Mouse (Mus musculus): ENCODE measurements around the gene Shc4. TPM values are rescaled to one million over a fixed set of nuclear protein-coding genes. Genes with fewer than 3 reads are reported as not detected.

The Shc4 gene
- total and polyA plus RNA-seq, 3 experiments: 0.14 to 1.0 (median 0.83) TPM

DNA sequence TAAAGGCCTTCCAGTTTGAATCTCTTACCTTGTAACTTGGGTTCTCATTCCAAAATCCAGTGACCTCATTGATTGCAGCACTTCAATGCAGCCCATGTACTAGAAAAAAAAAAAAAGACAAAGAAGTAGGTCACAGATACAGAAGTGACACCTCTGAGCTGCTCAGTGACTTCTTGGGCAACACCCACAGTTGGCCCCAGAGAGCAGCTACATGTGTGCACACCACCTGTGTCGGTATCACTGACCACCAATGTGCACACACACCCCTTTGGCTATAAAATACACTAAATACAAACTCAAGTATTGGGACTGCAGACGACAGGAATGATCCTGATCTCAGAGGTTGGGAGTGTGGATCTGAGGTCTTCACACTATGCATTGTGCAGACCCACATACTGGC is 29.1 kb downstream of the Shc4 start:
- ATAC-seq (ENCODE audit: extremely low read depth, insufficient number of reproducible peaks, low FRiP score, poor library complexity, severe bottlenecking): no peak
- TF ChIP-seq GATA1 (IDR thresholded peaks at IDR 0.05; ENCODE audit: borderline replicate concordance, low read length) (no peak), CTCF (IDR thresholded peaks at IDR 0.05; ENCODE audit: low read depth, low read length) (no peak), TAL1 (conservative IDR thresholded peaks at IDR 0.05; ENCODE audit: low read depth, low read length) (no peak), POLR2AphosphoS5 (IDR thresholded peaks at IDR 0.05; ENCODE audit: insufficient replicate concordance, low read depth, low read length) (no peak), GATA2 (IDR thresholded peaks at IDR 0.05; ENCODE audit: borderline replicate concordance, low read depth, low read length) (no peak)

DNA sequence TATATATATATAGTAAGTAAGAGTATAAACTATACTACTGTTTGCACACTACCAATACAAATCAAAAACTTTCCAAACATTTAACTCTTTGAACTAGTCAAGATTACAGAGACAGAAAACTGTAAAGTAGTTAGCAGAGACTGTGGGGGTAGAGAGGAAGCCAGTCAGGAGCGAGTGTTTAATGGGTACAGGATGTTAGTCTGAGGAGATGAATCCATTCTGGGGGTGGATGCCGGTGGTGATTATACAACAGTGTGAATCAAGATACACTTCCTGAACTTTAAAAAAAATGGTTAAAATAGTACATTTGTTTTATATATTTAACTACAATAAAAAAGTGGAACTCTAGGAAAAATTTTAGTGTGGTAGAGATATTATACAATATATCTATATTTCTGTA is 31.9 kb downstream of the Shc4 start:
- no peaks in the 10 kb centered on the region for H3K9me3 ChIP-seq (replicated peaks)
- H3K4me3 ChIP-seq (ENCODE audit: low read depth, low read length): no peak overlapping the region
- TF ChIP-seq GATA1 (IDR thresholded peaks at IDR 0.05; ENCODE audit: borderline replicate concordance, low read length) (no peak), POLR2AphosphoS5 (IDR thresholded peaks at IDR 0.05; ENCODE audit: insufficient replicate concordance, low read depth, low read length) (no peak), CTCF (IDR thresholded peaks at IDR 0.05; ENCODE audit: low read depth, low read length) (no peak), GATA2 (IDR thresholded peaks at IDR 0.05; ENCODE audit: borderline replicate concordance, low read depth, low read length) (no peak), TAL1 (conservative IDR thresholded peaks at IDR 0.05; ENCODE audit: low read depth, low read length) (no peak)
- DNase-seq (ENCODE audit: low spot score): no peak
- no peaks in the 10 kb centered on the region; the same call in 1 of the 2 replicates for H3K27me3 ChIP-seq (ENCODE audit: insufficient read depth, low read length)
- no peaks in the 10 kb centered on the region for H3K4me1 ChIP-seq (ENCODE audit: insufficient read depth, low read depth, low read length)
- no peak for ATAC-seq (ENCODE audit: extremely low read depth, insufficient number of reproducible peaks, low FRiP score, poor library complexity, severe bottlenecking)
- H3K36me3 ChIP-seq (replicated peaks): no peaks in the 10 kb centered on the region

More for the DNA sequence above, 29.1 kb downstream of the Shc4 start:
- no peak for DNase-seq (ENCODE audit: low spot score)
- H3K27me3 ChIP-seq (ENCODE audit: insufficient read depth, low read length): no peaks in the 10 kb centered on the region; the same call in 1 of the 2 replicates
- no peaks in the 10 kb centered on the region for H3K9me3 ChIP-seq (replicated peaks)
- H3K36me3 ChIP-seq (replicated peaks): no peaks in the 10 kb centered on the region
- no peaks in the 10 kb centered on the region for H3K4me1 ChIP-seq (ENCODE audit: insufficient read depth, low read depth, low read length)
- no peak overlapping the region for H3K4me3 ChIP-seq (ENCODE audit: low read depth, low read length)

DNA sequence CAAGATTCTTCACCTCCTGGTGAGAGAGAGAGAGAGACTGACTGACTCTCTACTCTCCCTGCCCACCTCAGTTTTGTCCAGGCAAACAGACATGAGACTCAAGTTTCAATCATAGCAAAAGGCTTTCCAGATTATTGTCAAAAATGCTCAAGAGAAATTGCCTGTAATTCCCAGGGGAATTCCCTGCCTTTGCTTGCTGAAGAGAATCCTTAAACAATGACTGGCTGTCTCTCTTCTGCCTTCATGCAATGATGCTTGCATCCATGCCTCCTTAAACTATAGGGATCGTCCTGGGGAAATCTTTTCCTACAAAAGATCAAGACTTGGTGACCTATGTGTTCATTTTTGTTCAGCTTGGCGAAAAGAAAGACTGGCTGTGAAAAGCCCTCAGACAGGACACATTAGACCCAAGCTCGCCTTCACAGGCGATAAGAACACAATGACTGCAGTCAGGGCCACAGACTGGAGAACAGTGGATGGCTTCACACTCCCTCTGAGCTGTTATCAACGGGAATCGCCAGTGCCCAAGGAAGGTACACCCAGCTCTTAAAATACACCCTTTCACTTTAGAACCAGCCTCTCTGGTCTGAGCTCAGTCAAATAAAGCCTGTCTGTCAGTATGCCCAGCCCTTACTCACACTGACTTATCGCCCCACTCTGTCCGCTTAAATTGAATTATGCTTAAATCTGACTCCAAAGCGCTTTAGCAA is 38.4 kb downstream of the Shc4 start:
- Histone ChIP-seq H3K36me3 (replicated peaks) (no peaks in the 10 kb centered on the region), H3K27me3 (ENCODE audit: insufficient read depth, low read length) (peaks cover 9% of the 10 kb centered on the region), H3K9me3 (replicated peaks) (no peaks in the 10 kb centered on the region), H3K4me3 (ENCODE audit: low read depth, low read length) (no peak overlapping the region), H3K4me1 (ENCODE audit: insufficient read depth, low read depth, low read length) (no peaks in the 10 kb centered on the region)
- ATAC-seq (ENCODE audit: extremely low read depth, insufficient number of reproducible peaks, low FRiP score, poor library complexity, severe bottlenecking) (no peak), DNase-seq (ENCODE audit: low spot score) (no peak)
- no peak for TF ChIP-seq CTCF (IDR thresholded peaks at IDR 0.05; ENCODE audit: low read depth, low read length)
- TF ChIP-seq GATA1 (IDR thresholded peaks at IDR 0.05; ENCODE audit: borderline replicate concordance, low read length): no peak
- no peak for TF ChIP-seq GATA2 (IDR thresholded peaks at IDR 0.05; ENCODE audit: borderline replicate concordance, low read depth, low read length)
- TF ChIP-seq POLR2AphosphoS5 (IDR thresholded peaks at IDR 0.05; ENCODE audit: insufficient replicate concordance, low read depth, low read length): no peak
- TF ChIP-seq TAL1 (conservative IDR thresholded peaks at IDR 0.05; ENCODE audit: low read depth, low read length): no peak

DNA sequence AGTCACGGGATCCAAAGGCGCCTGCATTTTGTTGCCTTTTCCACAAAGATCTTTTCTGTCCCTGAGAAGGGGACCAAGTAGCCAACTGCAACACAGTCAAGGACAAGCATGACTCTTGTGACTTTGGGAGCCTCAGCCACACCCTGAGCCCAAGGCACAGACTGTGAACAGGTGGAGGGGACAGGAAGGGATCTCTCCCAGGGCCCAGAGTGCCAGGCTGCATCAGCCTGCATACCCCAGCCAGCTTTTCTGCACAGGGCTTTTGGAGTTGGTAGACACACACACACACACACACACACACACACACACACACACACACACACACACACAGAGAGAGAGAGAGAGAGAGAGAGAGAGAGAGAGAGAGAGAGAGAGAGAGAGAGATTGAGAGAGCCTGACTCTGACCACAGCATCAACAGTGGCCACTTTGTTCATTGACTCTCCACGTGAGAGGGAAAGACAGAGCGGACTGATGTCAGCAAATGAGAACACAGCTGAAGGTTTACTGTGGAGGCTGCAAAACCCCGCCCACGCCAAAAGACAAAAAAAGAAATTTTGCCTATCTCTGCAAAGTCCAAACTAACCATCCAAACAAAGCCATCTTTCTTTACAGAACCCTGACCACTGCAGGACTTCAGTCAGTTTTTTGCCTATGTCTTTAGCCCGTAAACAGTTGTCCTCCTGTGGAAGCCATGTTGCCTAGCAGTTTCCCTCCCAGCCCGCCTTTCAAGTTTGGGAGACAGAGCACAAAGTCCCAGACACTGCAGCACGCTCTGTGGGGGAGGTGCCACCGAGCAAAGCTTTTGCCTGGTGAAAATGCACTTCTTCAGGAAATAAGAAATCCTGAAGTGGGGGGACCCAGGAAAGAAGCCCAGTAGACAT is 39.1 kb downstream of the Shc4 start:
- no peaks in the 10 kb centered on the region for H3K4me1 ChIP-seq (ENCODE audit: insufficient read depth, low read depth, low read length)
- TF ChIP-seq TAL1 (conservative IDR thresholded peaks at IDR 0.05; ENCODE audit: low read depth, low read length) (no peak), GATA2 (IDR thresholded peaks at IDR 0.05; ENCODE audit: borderline replicate concordance, low read depth, low read length) (no peak), CTCF (IDR thresholded peaks at IDR 0.05; ENCODE audit: low read depth, low read length) (no peak), POLR2AphosphoS5 (IDR thresholded peaks at IDR 0.05; ENCODE audit: insufficient replicate concordance, low read depth, low read length) (no peak), GATA1 (IDR thresholded peaks at IDR 0.05; ENCODE audit: borderline replicate concordance, low read length) (no peak)
- ATAC-seq (ENCODE audit: extremely low read depth, insufficient number of reproducible peaks, low FRiP score, poor library complexity, severe bottlenecking) (no peak), DNase-seq (ENCODE audit: low spot score) (no peak)
- no peak overlapping the region for H3K4me3 ChIP-seq (ENCODE audit: low read depth, low read length)
- no peaks in the 10 kb centered on the region for H3K9me3 ChIP-seq (replicated peaks)
- peaks cover 9% of the 10 kb centered on the region for H3K27me3 ChIP-seq (ENCODE audit: insufficient read depth, low read length)
- H3K36me3 ChIP-seq (replicated peaks): no peaks in the 10 kb centered on the region

DNA sequence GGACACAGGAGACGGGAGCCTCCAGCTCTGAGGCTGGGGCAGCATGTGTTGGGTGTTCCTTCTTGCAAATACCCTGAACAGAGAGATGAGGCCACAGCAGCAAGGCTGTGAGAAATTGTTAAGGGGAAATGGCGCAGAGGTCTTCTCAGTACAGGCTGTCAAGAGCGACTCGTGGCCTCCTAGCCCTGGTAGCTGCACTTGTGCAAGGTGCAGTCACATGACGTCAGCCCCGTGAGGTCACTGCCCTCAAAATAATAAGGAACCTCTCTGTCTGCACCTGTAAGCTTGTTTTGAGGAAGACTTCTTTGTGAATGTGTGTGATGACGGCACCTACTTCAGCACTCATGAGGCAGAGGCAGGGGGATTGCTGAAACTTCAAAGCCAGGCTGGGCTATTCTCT is 40.1 kb downstream of the Shc4 start:
- Histone ChIP-seq H3K27me3 (ENCODE audit: insufficient read depth, low read length) (peaks cover 9% of the 10 kb centered on the region), H3K36me3 (replicated peaks) (no peaks in the 10 kb centered on the region), H3K9me3 (replicated peaks) (no peaks in the 10 kb centered on the region), H3K4me1 (ENCODE audit: insufficient read depth, low read depth, low read length) (no peaks in the 10 kb centered on the region), H3K4me3 (ENCODE audit: low read depth, low read length) (no peak overlapping the region)
- no peak for ATAC-seq (ENCODE audit: extremely low read depth, insufficient number of reproducible peaks, low FRiP score, poor library complexity, severe bottlenecking)
- no peak for DNase-seq (ENCODE audit: low spot score)
- no peak for TF ChIP-seq CTCF (IDR thresholded peaks at IDR 0.05; ENCODE audit: low read depth, low read length)
- no peak for TF ChIP-seq TAL1 (conservative IDR thresholded peaks at IDR 0.05; ENCODE audit: low read depth, low read length)
- no peak for TF ChIP-seq GATA2 (IDR thresholded peaks at IDR 0.05; ENCODE audit: borderline replicate concordance, low read depth, low read length)
- no peak for TF ChIP-seq GATA1 (IDR thresholded peaks at IDR 0.05; ENCODE audit: borderline replicate concordance, low read length)
- TF ChIP-seq POLR2AphosphoS5 (IDR thresholded peaks at IDR 0.05; ENCODE audit: insufficient replicate concordance, low read depth, low read length): no peak

DNA sequence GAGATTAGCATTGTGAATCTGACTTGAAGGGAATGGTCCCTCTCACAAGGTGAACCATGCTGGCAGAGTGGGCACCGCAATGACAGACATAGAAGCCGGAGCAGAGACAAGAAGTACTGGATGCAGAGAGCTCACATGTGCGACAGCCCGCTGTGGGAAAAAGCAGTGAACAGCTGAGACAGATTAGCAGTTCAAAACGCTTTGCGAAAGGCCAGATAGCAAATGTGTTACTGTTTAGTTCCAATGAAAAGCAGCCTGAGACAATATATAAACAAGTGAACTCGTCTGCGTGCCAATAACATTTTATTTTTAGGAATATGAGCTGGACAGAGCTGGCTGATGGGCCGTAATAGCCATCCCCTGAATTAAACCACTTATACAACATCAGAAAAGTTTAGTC is 42.1 kb downstream of the Shc4 start:
- Histone ChIP-seq H3K4me1 (ENCODE audit: insufficient read depth, low read depth, low read length) (no peaks in the 10 kb centered on the region), H3K9me3 (replicated peaks) (no peaks in the 10 kb centered on the region), H3K36me3 (replicated peaks) (no peaks in the 10 kb centered on the region), H3K27me3 (ENCODE audit: insufficient read depth, low read length) (peaks cover 9% of the 10 kb centered on the region), H3K4me3 (ENCODE audit: low read depth, low read length) (no peak overlapping the region)
- DNase-seq (ENCODE audit: low spot score) (no peak), ATAC-seq (ENCODE audit: extremely low read depth, insufficient number of reproducible peaks, low FRiP score, poor library complexity, severe bottlenecking) (no peak)
- TF ChIP-seq TAL1 (conservative IDR thresholded peaks at IDR 0.05; ENCODE audit: low read depth, low read length) (no peak), CTCF (IDR thresholded peaks at IDR 0.05; ENCODE audit: low read depth, low read length) (no peak)
